Mouse (Mus musculus) cerebellum, adult 2 months (tissue): Measurements from ENCODE around the gene Wdr54.

ENCODE experiments used
- CTCF ChIP-seq: fragments of 200-500 bp; IDR thresholded peaks from 2 replicates; pipeline ENCODE4 v1.5.1; 2011; ENCODE audit warnings: low read depth, mild to moderate bottlenecking, control low read depth, low read length, moderate library complexity, borderline replicate concordance; ENCODE audit not compliant: insufficient read depth
- POLR2A ChIP-seq: fragments of 200-500 bp; IDR thresholded peaks from 2 replicates; pipeline ENCODE4 v1.6.1; 2011; ENCODE audit warnings: low read length, control low read depth, borderline replicate concordance; ENCODE audit not compliant: insufficient read depth

DNA sequence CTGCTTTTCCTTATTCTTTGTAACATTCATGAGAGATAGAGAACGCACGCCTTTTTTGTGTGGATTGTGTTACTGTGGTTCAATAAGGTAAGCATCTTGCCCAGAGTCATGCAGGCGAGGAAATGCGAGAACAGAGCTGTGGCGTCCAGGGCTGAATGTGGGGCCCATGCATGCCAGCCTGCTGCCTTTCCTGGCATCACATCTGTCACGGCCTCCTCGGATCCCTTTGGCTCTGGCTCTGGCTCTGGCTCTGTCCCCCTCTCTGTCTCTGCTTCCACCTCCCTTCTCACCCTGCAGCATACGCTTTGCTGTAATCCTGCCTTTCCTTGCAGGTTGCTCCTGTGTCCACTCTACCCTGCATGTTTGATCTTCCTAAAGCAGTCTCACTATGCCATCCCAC is 19.8 kb upstream of the Wdr54 start:
- TF ChIP-seq POLR2A (no peak), CTCF (no peak)
